Mouse (Mus musculus) layer of hippocampus, postnatal 36 days (tissue): Measurements from ENCODE around the gene Ankfy1. TPM values are rescaled to one million over a fixed set of nuclear protein-coding genes. Genes with fewer than 3 reads are reported as not detected.

ENCODE experiments used
- DNase-seq, 2 experiments: peaks; one replicate each; pipeline ENCODE4 v3.0.0; 2022
- microRNA-seq, 2 experiments: library from miRNA; unstranded; fragments of <30 nt; microRNA quantifications; one replicate each; pipeline ENCODE4 v1.2.0; 2021
- total RNA-seq, 2 experiments: library from RNA; stranded (reverse); gene quantifications; 2 replicates each; pipeline ENCODE4 v1.2.3; 2021

Ankfy1 gene
- total RNA-seq, 2 experiments from 2014 or later: 36.3 to 41.9 TPM

DNA sequence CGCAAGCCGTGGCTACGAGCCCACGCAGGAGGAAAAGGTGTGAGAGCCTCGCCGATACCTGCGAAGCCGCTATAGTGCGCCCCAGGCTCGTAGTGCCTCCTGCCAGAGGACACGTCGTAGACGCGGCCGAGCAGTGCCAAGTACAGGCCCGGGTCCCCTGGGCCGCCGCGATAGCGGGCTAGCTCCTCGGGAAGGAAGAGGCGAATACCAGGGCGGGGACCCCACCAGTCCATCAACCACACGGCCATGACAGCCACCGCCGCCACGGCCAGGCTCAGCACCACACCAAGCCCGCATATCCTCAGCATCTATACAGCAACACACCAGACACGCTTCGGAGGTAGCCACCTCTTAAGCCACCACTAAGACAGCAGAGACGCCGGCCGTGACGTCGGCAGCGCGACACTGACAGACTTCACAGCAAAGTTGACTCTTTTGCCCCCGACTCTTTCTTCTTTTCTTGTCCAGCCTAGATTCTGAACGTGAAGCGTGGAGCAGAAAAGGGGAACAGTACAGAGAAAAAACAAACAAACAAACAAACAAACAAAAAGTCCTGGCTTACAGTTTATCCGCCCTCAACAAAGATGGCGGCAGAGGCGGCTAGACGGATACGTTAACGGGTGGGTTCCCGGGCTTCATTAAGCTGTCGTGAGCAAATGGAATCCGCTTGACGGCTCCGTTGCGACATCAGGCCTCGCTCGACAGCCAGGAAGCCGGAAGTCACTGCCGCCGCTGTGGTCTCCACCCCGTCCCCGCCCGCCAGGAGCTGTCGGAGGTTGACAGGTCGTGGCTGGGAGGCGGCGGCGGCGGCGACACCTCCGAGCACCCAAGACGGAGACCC lies 105.9 kb downstream of the Ankfy1 start, which contains the start of the genes Cyb5d2 and Zzef1:
TSS of gene Cyb5d2 (minus strand) at position 688 of the 841 bp plus-strand sequence.
TSS of gene Zzef1 (plus strand) at position 772 of the 841 bp plus-strand sequence.
- DNase-seq: peak; percentile 94 to 95

DNA sequence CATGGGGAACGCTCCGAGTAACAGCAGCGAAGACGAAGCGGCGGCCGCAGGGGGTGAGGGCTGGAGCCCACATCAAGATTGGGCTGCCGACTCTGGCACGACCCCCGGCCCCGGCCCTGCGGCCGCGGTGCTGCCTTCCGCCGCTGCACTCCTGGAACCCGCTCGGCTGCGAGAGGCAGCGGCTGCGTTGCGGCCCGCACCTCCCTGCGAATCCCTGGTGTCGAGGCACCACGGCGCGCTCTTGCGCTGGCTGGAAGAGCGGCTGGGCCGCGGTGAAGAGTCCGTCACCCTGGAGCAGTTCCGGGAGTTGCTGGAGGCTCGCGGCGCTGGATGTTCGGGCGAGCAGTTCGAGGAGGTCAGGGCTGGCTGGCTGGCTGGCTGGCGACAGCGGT lies 106.5 kb downstream of the Ankfy1 start:
- DNase-seq: peak in 1 of 2 experiments; percentile 15

DNA sequence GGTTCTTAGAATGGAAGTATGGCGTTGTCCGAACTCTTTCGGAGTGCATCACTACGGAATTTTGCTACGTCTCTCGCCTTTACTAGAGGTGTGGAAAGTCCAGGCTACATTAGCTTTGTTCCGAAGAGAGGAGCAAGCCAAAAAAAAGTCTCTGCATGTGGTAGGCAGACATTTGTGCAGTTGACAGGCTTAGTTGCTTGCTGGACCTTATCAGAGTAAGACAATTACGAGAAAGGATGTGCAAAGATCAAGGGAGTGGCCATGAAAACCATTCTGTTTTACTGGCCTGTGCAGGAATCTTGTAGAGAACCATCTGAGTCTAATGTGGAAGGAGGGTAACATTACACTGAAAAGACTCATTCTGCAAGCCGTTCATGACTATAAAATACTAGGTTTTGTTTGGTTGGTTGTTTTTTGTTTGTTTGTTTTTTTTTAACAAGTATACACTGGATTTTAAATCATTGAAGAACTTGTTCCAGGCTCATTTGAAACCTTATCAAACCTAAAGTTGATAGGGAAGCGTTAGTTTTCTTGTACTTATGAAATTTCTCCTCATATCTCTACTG lies 107.0 kb downstream of the Ankfy1 start:
- no peak for DNase-seq

DNA sequence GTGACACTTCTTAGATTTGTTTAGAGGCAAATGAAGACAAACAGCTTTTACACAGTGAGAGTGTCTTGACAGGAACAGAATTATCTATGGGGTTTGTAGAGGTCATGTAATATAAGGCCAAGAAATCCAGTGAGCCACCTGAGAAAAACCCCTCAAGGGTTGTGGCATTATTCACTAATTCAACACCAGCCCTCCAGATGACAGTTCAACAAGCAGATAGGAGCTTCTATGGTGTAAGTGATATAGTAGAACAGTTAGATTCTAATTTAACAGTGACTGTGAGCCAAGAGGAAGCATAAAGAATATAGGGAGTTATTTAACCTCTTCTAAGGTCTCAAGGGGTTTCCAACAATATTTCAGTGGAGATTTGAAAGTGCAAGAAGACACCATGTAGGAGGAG lies 108.3 kb downstream of the Ankfy1 start:
- DNase-seq: no peak

DNA sequence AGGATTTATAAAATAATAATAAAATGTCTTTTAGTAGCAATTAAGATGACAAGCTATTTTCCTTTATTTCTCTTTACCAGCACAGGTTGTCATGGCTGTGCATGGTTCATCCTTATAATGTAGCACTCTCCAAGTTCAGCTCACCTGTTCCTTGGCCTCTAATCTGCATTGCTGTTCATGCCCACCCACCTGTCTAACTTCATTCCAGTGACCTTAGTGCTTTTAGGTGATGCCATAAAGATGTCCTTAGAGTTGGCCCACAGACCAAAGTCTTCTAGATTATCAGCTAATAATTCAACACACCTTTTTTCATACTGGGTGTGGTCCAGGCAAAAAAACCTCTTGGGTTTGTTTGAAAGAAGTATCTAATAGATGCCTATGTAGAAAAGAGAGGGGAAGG lies 111.4 kb downstream of the Ankfy1 start:
- DNase-seq: no peak

DNA sequence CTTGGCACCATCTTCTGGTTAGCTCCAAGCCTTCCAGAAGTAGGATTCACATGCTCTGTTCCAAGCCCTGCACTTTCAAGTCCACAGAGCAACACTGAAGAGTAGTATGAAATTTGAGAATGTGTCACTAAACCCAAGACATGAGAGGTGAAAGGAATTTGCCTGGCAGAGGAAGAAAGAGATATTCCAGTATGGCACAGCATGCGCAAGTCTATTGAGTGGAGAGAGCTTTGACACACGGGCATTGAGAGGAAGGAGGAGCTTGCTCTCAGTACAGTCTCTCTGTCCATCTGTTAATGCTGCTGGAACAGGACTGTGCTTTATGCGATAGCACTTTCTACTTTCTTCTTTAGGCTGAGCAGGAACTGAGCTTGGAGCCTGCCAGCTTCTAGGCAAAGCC lies 113.2 kb downstream of the Ankfy1 start:
- no peak for DNase-seq

DNA sequence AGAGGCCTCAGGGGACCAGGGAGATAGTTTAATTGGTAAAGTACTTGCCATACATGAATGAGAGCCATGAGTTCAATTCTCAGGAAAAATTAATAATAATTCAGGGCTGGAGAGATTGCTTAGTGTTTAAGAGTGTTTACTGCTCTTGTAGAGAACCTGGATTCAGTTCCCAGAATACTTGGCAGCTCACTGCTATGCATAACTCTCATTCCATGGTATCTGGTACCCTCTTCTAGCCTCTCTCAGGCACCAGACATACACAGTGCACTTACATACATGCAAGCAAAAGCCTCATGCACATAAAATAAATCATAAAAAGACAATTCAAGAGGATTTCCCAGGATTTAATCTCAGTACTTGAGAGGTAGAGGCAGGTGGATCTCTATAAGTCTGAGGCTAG lies 114.8 kb downstream of the Ankfy1 start:
- no peak for DNase-seq

DNA sequence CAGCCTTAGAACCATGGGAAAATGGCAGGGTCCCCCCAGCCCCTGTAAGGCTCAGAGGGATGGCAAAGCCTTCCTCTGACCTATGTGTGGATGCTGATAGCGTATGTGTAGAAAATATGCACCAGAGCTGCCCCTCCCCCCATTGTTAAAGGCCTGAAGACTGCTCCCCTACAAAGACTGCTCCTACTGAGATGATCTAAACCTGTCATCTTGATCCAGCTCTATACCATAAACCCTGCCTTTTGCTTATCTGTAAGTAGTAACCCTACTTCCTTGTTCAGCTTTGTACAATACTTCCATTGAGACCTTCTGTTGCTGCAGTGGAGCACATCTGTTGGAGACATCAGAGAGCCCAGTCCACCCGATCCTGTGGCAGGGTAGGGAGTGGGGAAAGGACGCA lies 115.4 kb downstream of the Ankfy1 start:
- DNase-seq: no peak

DNA sequence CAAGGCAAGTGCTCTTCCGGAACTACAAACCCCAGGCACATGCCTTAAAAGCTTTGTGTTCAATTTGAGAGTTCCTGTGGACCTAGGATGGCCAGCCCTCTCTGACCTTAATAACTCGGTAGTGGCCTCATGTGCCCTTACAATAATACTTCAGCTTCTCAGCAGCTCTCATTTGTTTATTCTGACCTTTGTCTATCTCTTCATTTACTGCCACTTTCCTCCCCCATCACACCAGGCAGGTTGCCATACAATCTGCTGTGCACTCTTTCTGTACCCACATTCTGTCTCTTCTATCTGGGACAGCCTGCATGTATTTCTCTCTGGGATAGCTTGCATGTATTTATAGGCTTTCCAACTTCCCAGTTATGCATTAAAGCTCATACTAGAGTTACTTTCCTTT lies 116.8 kb downstream of the Ankfy1 start:
- DNase-seq: peak; percentile 37 to 40

DNA sequence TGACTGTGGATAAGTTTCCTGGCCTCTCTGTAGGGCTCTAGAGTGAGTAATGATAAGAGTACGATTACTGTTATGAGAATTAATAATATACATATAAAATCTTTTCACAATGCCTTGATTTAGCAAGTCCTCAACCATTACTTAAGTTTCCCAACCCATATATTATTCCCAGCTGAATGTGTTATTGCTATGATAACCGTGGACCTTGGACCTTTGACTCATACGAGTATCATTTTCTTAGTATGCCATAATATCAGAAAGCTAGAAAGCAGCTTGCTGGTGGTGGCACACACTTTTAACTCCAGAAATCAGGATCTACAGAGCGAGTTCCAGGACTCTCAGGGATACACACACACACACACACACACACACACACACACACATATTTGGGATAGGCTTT lies 118.2 kb downstream of the Ankfy1 start:
- no peak for DNase-seq

DNA sequence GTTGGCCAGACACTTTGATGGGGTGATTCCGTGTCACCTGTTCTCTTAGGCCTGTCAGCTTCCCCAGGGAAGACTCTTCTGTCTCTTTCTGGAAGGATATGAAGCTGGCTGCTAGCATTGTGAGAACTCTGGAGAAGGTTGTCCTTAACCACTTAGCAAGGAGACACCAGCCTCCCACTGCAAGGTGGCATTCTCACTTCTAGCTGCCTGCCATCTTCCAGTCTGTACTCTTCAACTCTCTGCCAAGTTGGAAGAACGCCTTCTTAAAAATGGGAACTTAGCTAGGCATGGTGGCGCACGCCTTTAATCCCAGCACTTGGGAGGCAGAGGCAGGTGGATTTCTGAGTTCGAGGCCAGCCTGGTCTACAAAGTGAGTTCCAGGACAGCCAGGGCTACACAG lies 123.9 kb downstream of the Ankfy1 start:
- DNase-seq: no peak

DNA sequence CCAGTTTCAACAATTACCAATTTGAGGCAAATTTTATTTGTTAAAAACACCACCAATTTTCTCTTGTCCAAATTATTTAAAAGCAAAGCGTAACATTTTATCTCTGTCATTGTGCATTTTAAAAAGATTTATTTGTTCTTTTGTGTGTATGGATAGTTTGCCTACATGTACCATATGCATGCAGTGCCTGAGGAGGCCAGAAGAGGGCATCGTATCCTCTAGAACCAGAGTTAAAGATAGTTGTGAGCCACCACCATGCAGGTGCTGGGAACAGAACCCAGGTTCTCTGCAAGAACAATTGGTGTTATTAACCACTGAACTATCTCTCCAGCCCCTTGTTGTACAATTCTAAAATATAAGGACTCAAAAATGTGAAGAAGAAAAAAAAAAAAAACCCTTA lies 124.4 kb downstream of the Ankfy1 start:
- DNase-seq: no peak

DNA sequence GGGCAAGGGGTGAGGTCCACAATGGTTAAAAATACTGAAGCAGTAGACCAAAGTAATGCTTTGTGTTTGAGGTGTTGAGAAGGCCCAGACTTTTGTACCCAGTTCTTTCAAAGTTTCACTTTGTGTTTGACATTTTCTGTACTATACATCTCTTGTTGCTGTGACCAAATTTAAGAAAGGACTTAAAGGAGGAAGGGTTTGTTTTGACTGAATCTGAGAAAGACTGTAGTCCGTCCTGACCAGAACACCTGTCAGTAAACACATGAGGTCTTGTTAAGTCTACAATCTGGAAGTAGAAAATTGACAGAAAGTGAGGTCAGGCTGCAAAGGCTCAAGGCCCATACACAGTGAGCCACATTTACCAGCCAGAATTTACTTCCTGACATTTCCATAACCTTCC lies 127.1 kb downstream of the Ankfy1 start:
- DNase-seq: no peak

DNA sequence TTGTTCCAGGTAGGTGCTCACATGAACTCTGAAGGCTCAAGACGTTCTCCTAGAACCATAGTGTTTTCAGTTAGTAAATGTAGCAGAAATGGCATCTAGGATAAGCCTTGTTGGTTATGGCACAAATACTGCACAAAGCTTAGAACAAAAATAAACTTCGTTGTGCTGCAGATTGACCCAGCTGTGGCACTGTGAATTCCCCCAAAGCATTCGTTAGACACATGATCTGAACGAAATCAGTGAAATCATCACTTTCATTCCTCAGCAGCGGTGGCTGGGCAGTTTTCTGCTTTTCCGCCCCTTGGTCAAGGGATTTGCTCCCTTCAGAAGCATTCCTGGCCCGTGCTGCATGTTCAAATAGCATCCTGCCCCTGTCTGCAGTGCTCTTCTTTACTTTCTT lies 128.3 kb downstream of the Ankfy1 start:
- DNase-seq: no peak

DNA sequence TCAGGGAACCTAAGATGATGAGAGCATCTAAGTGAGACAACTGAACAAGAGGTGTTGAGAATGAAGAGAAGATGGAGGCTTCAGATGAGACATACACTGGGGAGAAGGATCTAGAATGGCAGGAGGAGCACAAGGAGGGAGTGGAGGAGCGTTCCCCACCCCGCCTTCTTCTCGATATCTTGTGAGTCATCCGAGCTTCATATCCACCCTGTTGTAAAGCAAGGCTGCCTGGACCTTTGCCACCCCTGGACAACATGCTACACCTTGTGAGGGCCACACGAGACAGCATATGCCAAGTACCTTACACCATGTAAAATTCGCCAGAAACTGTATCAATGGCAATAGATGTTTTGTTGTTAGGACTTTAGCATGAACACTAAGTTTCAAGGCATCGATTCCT lies 131.2 kb downstream of the Ankfy1 start:
- no peak for DNase-seq

Small RNA genes within 50 kb of the gene (microRNA-seq; reads per million reads assigned to microRNA genes)
- 0 reads per million in 2 experiments for gene Gm25678

Other genes with a start within 250 kb of the Ankfy1 start
- 10 to 100 TPM; 51.3 to 52.2 TPM for gene Mybbp1a, start 248.7 kb upstream of the Ankfy1 start, total RNA-seq
- 100 to 1,000 TPM in 1 of 2 experiments, 10 to 100 TPM in 1; 91.4 to 129 TPM for gene Spns2, start 200.1 kb upstream of the Ankfy1 start, total RNA-seq
- gene Spns3, start 139.5 kb upstream of the Ankfy1 start, total RNA-seq: under 1 TPM; 0.25 to 0.30 TPM
- 10 to 100 TPM; 47.7 to 49.7 TPM for gene Ube2g1, start 82.7 kb upstream of the Ankfy1 start, total RNA-seq
- gene Cyb5d2, start 106.1 kb downstream of the Ankfy1 start, total RNA-seq: 10 to 100 TPM; 18.6 to 22.8 TPM
- gene Zzef1, start 106.2 kb downstream of the Ankfy1 start, total RNA-seq: 10 to 100 TPM; 42.1 to 51.0 TPM